Mouse (Mus musculus) cerebellum, adult 2 months (tissue): ENCODE data around the gene Fxr2.

Source experiments
- CTCF ChIP-seq: fragments of 200-500 bp; IDR thresholded peaks from 2 replicates; pipeline ENCODE4 v1.5.1; 2011; ENCODE audit warnings: low read depth, mild to moderate bottlenecking, control low read depth, low read length, moderate library complexity, borderline replicate concordance; ENCODE audit not compliant: insufficient read depth
- POLR2A ChIP-seq: fragments of 200-500 bp; IDR thresholded peaks from 2 replicates; pipeline ENCODE4 v1.6.1; 2011; ENCODE audit warnings: low read length, control low read depth, borderline replicate concordance; ENCODE audit not compliant: insufficient read depth

- TF ChIP-seq POLR2A (no peak), CTCF (no peak)
Measured at GRCm38 (mm10) chr11:69684936-69685335, 52.1 kb downstream of the Fxr2 start.
